Mouse (Mus musculus) G1E (cell line): ENCODE measurements around the gene Cmklr1. TPM values are rescaled to one million over a fixed set of nuclear protein-coding genes. Genes with fewer than 3 reads are reported as not detected.

Experiments
- ATAC-seq: 2 replicates; pipeline ENCODE4 v1.8.0; 2016; ENCODE audit warnings: mild to moderate bottlenecking; ENCODE audit not compliant: insufficient number of reproducible peaks, poor library complexity, low FRiP score, severe bottlenecking; ENCODE audit errors: extremely low read depth
- DNase-seq: peaks from one replicate; pipeline ENCODE4 v3.0.0; 2012; ENCODE audit warnings: low spot score
- H3K27me3 ChIP-seq: 2 replicates; pipeline ENCODE4 v1.6.1; 2012; ENCODE audit warnings: mild to moderate bottlenecking, low read length, inconsistent platforms; ENCODE audit not compliant: insufficient read depth
- H3K36me3 ChIP-seq: replicated peaks from 2 replicates; pipeline ENCODE3; 2012; ENCODE audit warnings: mild to moderate bottlenecking, inconsistent platforms
- H3K4me1 ChIP-seq: 2 replicates; pipeline ENCODE4 v1.6.1; 2012; ENCODE audit warnings: low read depth, low read length, inconsistent platforms, mixed read lengths; ENCODE audit not compliant: insufficient read depth
- H3K4me3 ChIP-seq: 2 replicates; pipeline ENCODE4 v1.5.1; 2012; ENCODE audit warnings: low read depth, mild to moderate bottlenecking, inconsistent platforms, low read length, moderate library complexity, mixed read lengths
- H3K9me3 ChIP-seq: replicated peaks from 2 replicates; pipeline ENCODE4 v1.6.1; 2012; ENCODE audit warnings: inconsistent platforms
- CTCF ChIP-seq: IDR thresholded peaks from 2 replicates; pipeline ENCODE4 v1.5.1; 2012; ENCODE audit warnings: low read depth, low read length, inconsistent platforms, mixed read lengths
- GATA1 ChIP-seq: IDR thresholded peaks from 2 replicates; pipeline ENCODE4 v1.6.1; 2012; ENCODE audit warnings: borderline replicate concordance, low read length, inconsistent platforms, mixed read lengths
- GATA2 ChIP-seq: IDR thresholded peaks from 2 replicates; pipeline ENCODE4 v1.6.1; 2012; ENCODE audit warnings: low read depth, low read length, inconsistent platforms, borderline replicate concordance
- POLR2AphosphoS5 ChIP-seq: IDR thresholded peaks from 2 replicates; pipeline ENCODE4 v1.6.1; 2012; ENCODE audit warnings: low read depth, low read length, inconsistent platforms; ENCODE audit not compliant: insufficient replicate concordance
- TAL1 ChIP-seq: conservative IDR thresholded peaks from 2 replicates; pipeline ENCODE4 v1.6.1; 2012; ENCODE audit warnings: low read depth, low read length, inconsistent platforms, mixed read lengths
- polyA plus RNA-seq: library from polyadenylated mRNA; stranded (reverse); fragments of >175 nt; gene quantifications from 2 replicates; pipeline ENCODE4 v1.2.3, GENCODE M21; 2012
- total RNA-seq, 2 experiments: library from RNA; stranded (forward) in 1 of 2; stranded (reverse) in 1 of 2; fragments of 200-1000 nt in 1 of 2; fragments of >200 nt in 1 of 2; fragmentation: Nextera tagmentation in 1 of 2; gene quantifications; 2 replicates each; pipeline ENCODE4 v1.2.3; 2014 to 2017

The Cmklr1 gene
- total and polyA plus RNA-seq, 3 experiments = 0.05 TPM; not detected in 2

- DNase-seq = no peak
- ATAC-seq = no peak
- Histone ChIP-seq H3K27me3 (no peaks in the 10 kb centered on the region), H3K36me3 (no peaks in the 10 kb centered on the region), H3K9me3 (peaks cover 74% of the 10 kb centered on the region), H3K4me1 (no peaks in the 10 kb centered on the region), H3K4me3 (no peak overlapping the region)
- no peak for TF ChIP-seq TAL1
- TF ChIP-seq CTCF = no peak
These were observed 28.7 kb upstream of the Cmklr1 start for GRCm38 (mm10) chr5:113678743-113679452.

GRCm38 (mm10) chr5:113677541-113677940 is 27.3 kb upstream of the Cmklr1 start:
- TF ChIP-seq TAL1 (no peak), GATA2 (no peak), CTCF (no peak), GATA1 (no peak)
- Histone ChIP-seq H3K9me3 (peaks cover 68% of the 10 kb centered on the region), H3K4me1 (no peaks in the 10 kb centered on the region), H3K36me3 (no peaks in the 10 kb centered on the region), H3K27me3 (no peaks in the 10 kb centered on the region), H3K4me3 (no peak overlapping the region)
- ATAC-seq (no peak), DNase-seq (no peak)

- Histone ChIP-seq H3K36me3 (no peaks in the 10 kb centered on the region), H3K9me3 (peaks cover 71% of the 10 kb centered on the region), H3K4me1 (no peaks in the 10 kb centered on the region), H3K4me3 (no peak overlapping the region), H3K27me3 (no peaks in the 10 kb centered on the region)
- TF ChIP-seq TAL1 (no peak), CTCF (no peak), GATA2 (no peak)
- no peak for ATAC-seq
- DNase-seq = no peak
These were observed 24.6 kb upstream of the Cmklr1 start for GRCm38 (mm10) chr5:113674851-113675250.

- H3K4me1 ChIP-seq = no peaks in the 10 kb centered on the region
- H3K27me3 ChIP-seq = no peaks in the 10 kb centered on the region
- H3K4me3 ChIP-seq = no peak overlapping the region
- TF ChIP-seq TAL1 (no peak), CTCF (no peak), GATA1 (no peak), GATA2 (no peak), POLR2AphosphoS5 (no peak)
- H3K9me3 ChIP-seq = peaks cover 67% of the 10 kb centered on the region
- H3K36me3 ChIP-seq = no peaks in the 10 kb centered on the region
- no peak for ATAC-seq
- no peak for DNase-seq
These were observed 22.2 kb upstream of the Cmklr1 start for GRCm38 (mm10) chr5:113672456-113672855.

- ATAC-seq (no peak), DNase-seq (no peak)
- Histone ChIP-seq H3K36me3 (no peaks in the 10 kb centered on the region), H3K9me3 (peaks cover 67% of the 10 kb centered on the region), H3K27me3 (no peaks in the 10 kb centered on the region), H3K4me1 (no peaks in the 10 kb centered on the region), H3K4me3 (no peak overlapping the region)
- no peak for TF ChIP-seq TAL1
- TF ChIP-seq CTCF = no peak
- TF ChIP-seq GATA1 = no peak
- no peak for TF ChIP-seq GATA2
- no peak for TF ChIP-seq POLR2AphosphoS5
These were observed 20.4 kb upstream of the Cmklr1 start for GRCm38 (mm10) chr5:113670597-113670996.

GRCm38 (mm10) chr5:113670110-113670509 is 19.9 kb upstream of the Cmklr1 start:
- ATAC-seq (no peak), DNase-seq (no peak)
- no peak overlapping the region for H3K4me3 ChIP-seq
- H3K4me1 ChIP-seq = no peaks in the 10 kb centered on the region
- H3K36me3 ChIP-seq = no peaks in the 10 kb centered on the region
- H3K9me3 ChIP-seq = peaks cover 67% of the 10 kb centered on the region
- H3K27me3 ChIP-seq = no peaks in the 10 kb centered on the region
- TF ChIP-seq CTCF (no peak), GATA1 (no peak), TAL1 (no peak), GATA2 (no peak), POLR2AphosphoS5 (no peak)

- DNase-seq (no peak), ATAC-seq (no peak)
- no peaks in the 10 kb centered on the region for H3K27me3 ChIP-seq
These were observed 14.5 kb upstream of the Cmklr1 start for GRCm38 (mm10) chr5:113664629-113665195.

More at GRCm38 (mm10) chr5:113664629-113665195, 14.5 kb upstream of the Cmklr1 start:
- Histone ChIP-seq H3K9me3 (peaks cover 75% of the 10 kb centered on the region), H3K4me1 (no peaks in the 10 kb centered on the region), H3K36me3 (no peaks in the 10 kb centered on the region), H3K4me3 (no peak overlapping the region)
- TF ChIP-seq GATA2 (no peak), POLR2AphosphoS5 (no peak), GATA1 (no peak)
